Mouse (Mus musculus) liver, embryonic 12.5 days (tissue): ENCODE data around the gene Olfr1269. TPM values are rescaled to one million over a fixed set of nuclear protein-coding genes. Genes with fewer than 3 reads are reported as not detected.

Experiments used
- ATAC-seq: fragments of 200-750 bp; cut with Nextera tagmentation; 2 replicates; pipeline ENCODE4 v1.8.0; 2017; ENCODE audit warnings: moderate number of reproducible peaks, mild to moderate bottlenecking, moderate library complexity
- H3K27ac ChIP-seq: fragments of 300-500 bp; sonication (generic); 2 replicates; pipeline ENCODE4 v1.5.1; 2016; ENCODE audit warnings: mild to moderate bottlenecking
- H3K27me3 ChIP-seq: fragments of 300-500 bp; sonication (generic); replicated peaks from 2 replicates; pipeline ENCODE4 v1.6.1; 2016; ENCODE audit warnings: mild to moderate bottlenecking, moderate library complexity
- H3K36me3 ChIP-seq: fragments of 300-500 bp; sonication (generic); 2 replicates; pipeline ENCODE4 v1.6.1; 2016; ENCODE audit warnings: mild to moderate bottlenecking, moderate library complexity
- H3K4me1 ChIP-seq: fragments of 300-500 bp; sonication (generic); 2 replicates; pipeline ENCODE4 v1.6.1; 2016
- H3K4me2 ChIP-seq: fragments of 300-500 bp; sonication (generic); 2 replicates; pipeline ENCODE4 v1.6.1; 2016; ENCODE audit warnings: mild to moderate bottlenecking, moderate library complexity
- H3K4me3 ChIP-seq: fragments of 300-500 bp; sonication (generic); 2 replicates; pipeline ENCODE4 v1.5.1; 2016; ENCODE audit warnings: mild to moderate bottlenecking, moderate library complexity
- H3K9ac ChIP-seq: fragments of 300-500 bp; sonication (generic); 2 replicates; pipeline ENCODE4 v1.6.1; 2016; ENCODE audit warnings: mild to moderate bottlenecking, moderate library complexity
- H3K9me3 ChIP-seq: fragments of 300-500 bp; sonication (generic); replicated peaks from 2 replicates; pipeline ENCODE4 v1.6.1; 2016; ENCODE audit warnings: mild to moderate bottlenecking, moderate library complexity
- WGBS: fragments of 180-500 bp; shearing (Covaris S2); methylation state at CpG from one replicate; pipeline ENCODE4 v1.1.7; 2016; ENCODE audit not compliant: insufficient replicate concordance; 5-methylcytosine and 5-hydroxymethylcytosine counted together
- polyA plus RNA-seq: library from polyadenylated mRNA; unstranded; fragments of >200 nt; fragmentation: Nextera tagmentation; extraction: Ambion mirVana; gene quantifications from 2 replicates; pipeline ENCODE4 v1.2.1, GENCODE M21; 2016

The Olfr1269 gene
- polyA plus RNA-seq: not detected in 2 replicates

DNA sequence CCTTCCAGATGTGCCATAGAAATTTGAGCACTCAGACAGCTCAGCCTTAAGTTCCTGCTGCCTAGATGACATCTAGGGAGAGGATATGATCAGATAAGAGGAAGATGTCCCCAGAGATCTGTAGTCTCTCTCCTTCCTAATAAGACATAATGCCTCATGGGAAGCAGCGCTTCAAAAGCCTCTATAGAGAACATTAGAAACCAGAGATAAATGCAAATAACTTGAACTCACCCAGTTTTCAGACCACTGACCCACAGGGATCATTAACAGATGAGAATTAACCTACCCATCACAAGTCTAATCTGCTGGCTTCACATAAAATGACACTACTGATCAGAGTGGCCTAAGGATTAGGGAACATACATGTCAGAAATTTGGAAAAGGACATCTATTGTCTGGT is at the start of gene Olfr1269:
Olfr1269 (minus strand) TSS at position 101 of the 400 bp plus-strand sequence.
- no peak within 1 kb of the TSS for H3K4me2 ChIP-seq
- no peak within 1 kb of the TSS for H3K9ac ChIP-seq
- H3K4me3 ChIP-seq: no peak within 1 kb of the TSS
- no peaks in the 10 kb centered on the region for H3K36me3 ChIP-seq
- WGBS: 86% methylated on average over 1 of the region's 1 CpGs
- no peak for ATAC-seq
- H3K4me1 ChIP-seq: no peaks in the 10 kb centered on the region
- no peak within 1 kb of the TSS for H3K27ac ChIP-seq
- H3K9me3 ChIP-seq: no peaks in the 10 kb centered on the region
- no peaks in the 10 kb centered on the region for H3K27me3 ChIP-seq

DNA sequence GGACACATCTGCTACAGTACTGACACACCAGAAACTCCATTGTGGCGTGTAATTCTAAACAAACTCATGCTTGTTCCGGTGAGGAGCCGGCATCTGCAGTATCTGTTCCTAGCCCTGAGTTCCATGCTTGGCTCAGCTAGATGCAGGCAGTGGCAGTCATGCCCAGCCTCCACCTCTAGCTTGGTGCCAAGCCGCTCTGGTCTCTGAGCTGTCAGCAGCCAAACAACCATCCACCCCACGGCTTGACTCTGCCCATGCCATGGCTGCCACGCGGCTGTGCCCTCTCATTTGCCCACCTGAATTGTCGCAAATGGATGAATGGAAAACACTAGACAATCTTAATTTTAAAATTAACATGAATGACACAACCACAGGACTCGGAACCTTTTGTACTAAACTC is 32.7 kb upstream of the Olfr1269 start:
- Histone ChIP-seq H3K27me3 (no peaks in the 10 kb centered on the region), H3K9me3 (0 out of 2 replicates have a peak, but pooled peaks cover 4% of the 10 kb centered on the region), H3K27ac (no peak overlapping the region), H3K4me3 (no peak overlapping the region), H3K4me1 (no peaks in the 10 kb centered on the region), H3K4me2 (no peak overlapping the region), H3K36me3 (no peaks in the 10 kb centered on the region), H3K9ac (no peak overlapping the region)
- no peak for ATAC-seq
- WGBS: 75% methylated on average over 9 of the region's 9 CpGs

DNA sequence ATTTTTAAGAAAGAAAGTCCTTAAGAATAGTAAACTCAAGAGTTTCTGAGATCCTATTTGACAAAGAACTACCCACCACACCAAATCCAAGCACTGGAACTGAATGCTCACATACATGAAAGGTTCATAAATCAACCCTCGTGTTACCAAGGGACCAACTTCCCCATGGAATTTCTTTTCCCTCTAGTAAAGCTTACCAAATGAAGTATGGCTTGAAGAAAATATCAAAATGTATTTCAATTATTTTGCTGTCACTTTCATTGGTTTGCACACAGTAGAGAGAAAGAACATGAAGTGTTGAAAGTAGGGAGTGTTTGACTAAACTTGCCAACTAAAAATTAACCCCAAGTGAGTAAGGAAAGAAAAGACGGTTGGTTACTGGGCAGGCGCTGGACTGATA is 31.8 kb upstream of the Olfr1269 start, which contains the start of gene Olfr1270:
Olfr1270 (minus strand) TSS at position 101 of the 400 bp plus-strand sequence.
- Histone ChIP-seq H3K27ac (no peak within 1 kb of the TSS), H3K4me2 (no peak within 1 kb of the TSS), H3K36me3 (no peaks in the 10 kb centered on the region), H3K27me3 (no peaks in the 10 kb centered on the region), H3K9ac (no peak within 1 kb of the TSS), H3K4me1 (no peaks in the 10 kb centered on the region), H3K4me3 (no peak within 1 kb of the TSS), H3K9me3 (0 out of 2 replicates have a peak, but pooled peaks cover 4% of the 10 kb centered on the region)
- WGBS: 59% methylated on average over 3 of the region's 3 CpGs
- ATAC-seq: no peak

DNA sequence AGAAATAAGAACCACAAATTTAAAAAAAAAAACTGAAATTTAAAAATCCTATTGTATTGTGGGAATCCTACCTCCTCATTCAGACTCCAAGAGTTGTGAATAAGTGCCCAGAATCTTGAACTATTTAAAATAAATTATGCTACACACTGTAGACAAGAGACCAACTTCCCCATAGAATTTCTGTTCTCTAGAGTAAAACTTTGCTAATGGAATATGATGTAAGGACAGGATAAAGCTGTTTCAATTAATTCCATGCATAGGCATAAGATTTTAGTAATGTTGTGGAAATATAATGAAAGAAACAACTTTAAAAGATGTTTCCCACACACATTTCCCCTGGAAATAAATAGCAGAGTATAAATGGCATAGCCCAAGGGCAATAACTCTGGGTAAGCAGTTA is 21.0 kb upstream of the Olfr1269 start, which contains the start of gene Olfr32:
Olfr32 (minus strand) TSS at position 101 of the 400 bp plus-strand sequence.
- Histone ChIP-seq H3K4me1 (no peaks in the 10 kb centered on the region), H3K9me3 (no peaks in the 10 kb centered on the region), H3K9ac (no peak within 1 kb of the TSS), H3K27me3 (no peaks in the 10 kb centered on the region), H3K27ac (no peak within 1 kb of the TSS), H3K4me3 (no peak within 1 kb of the TSS), H3K36me3 (no peaks in the 10 kb centered on the region), H3K4me2 (no peak within 1 kb of the TSS)
- no peak for ATAC-seq

DNA sequence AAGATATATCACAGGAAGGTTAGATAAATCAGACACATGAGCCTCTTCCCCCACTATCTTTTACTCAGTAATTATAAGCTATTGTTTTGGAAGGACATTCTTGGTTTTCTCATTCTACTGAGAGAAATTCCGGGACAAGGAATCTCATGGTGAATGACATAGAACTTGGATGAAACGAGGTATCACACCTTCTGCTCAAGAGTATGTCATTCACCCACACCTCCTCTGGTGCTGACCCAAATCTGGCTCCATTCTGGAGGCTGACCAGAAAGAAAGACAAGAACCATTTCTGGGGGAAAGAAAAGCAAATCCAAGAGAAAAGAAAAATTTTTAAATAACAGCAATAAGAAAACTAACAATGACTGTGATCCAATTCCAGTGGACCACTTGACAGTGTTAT is 51.1 kb downstream of the Olfr1269 start:
- H3K27ac ChIP-seq: no peak overlapping the region
- no peaks in the 10 kb centered on the region for H3K36me3 ChIP-seq
- no peak overlapping the region for H3K9ac ChIP-seq
- no peaks in the 10 kb centered on the region for H3K27me3 ChIP-seq
- 47% methylated on average over 2 of the region's 2 CpGs for WGBS
- no peak for ATAC-seq
- H3K9me3 ChIP-seq: no peaks in the 10 kb centered on the region
- H3K4me1 ChIP-seq: no peaks in the 10 kb centered on the region
- no peak overlapping the region for H3K4me2 ChIP-seq
- H3K4me3 ChIP-seq: no peak overlapping the region

Other genes starting within 250 kb of the Olfr1269 start
- not detected in 2 replicates for gene Olfr1257, start 243.0 kb downstream of the Olfr1269 start, polyA plus RNA-seq
- gene Olfr1258, start 194.1 kb downstream of the Olfr1269 start, polyA plus RNA-seq: not detected in 2 replicates
- gene Olfr1259, start 172.7 kb downstream of the Olfr1269 start, polyA plus RNA-seq: not detected in 2 replicates
- gene Olfr1260, start 147.1 kb downstream of the Olfr1269 start, polyA plus RNA-seq: not detected in 2 replicates
- gene Olfr1261, start 130.2 kb downstream of the Olfr1269 start, polyA plus RNA-seq: not detected in 2 replicates
- not detected in 2 replicates for gene Olfr1262, start 121.3 kb downstream of the Olfr1269 start, polyA plus RNA-seq
- not detected in 2 replicates for gene Olfr1263, start 109.3 kb downstream of the Olfr1269 start, polyA plus RNA-seq
- not detected in 2 replicates for gene Olfr1264, start 95.8 kb downstream of the Olfr1269 start, polyA plus RNA-seq
- gene Olfr1265, start 86.1 kb downstream of the Olfr1269 start, polyA plus RNA-seq: not detected in 2 replicates
- not detected in 2 replicates for gene Olfr140, start 57.8 kb downstream of the Olfr1269 start, polyA plus RNA-seq
- not detected in 2 replicates for gene Olfr32, start 20.9 kb upstream of the Olfr1269 start, polyA plus RNA-seq
- not detected in 2 replicates for gene Olfr1270, start 31.7 kb upstream of the Olfr1269 start, polyA plus RNA-seq
- gene Olfr1506, start 103.1 kb upstream of the Olfr1269 start, polyA plus RNA-seq: 0.05 TPM in 1 of 2 replicates, not detected in the other
- gene Olfr142, start 136.2 kb upstream of the Olfr1269 start, polyA plus RNA-seq: not detected in 2 replicates
- gene Olfr1271, start 149.6 kb upstream of the Olfr1269 start, polyA plus RNA-seq: not detected in 2 replicates
- not detected in 2 replicates for gene Olfr1272, start 171.4 kb upstream of the Olfr1269 start, polyA plus RNA-seq
- 0.08 TPM in 1 of 2 replicates, not detected in the other for gene Gm13769, start 200.8 kb upstream of the Olfr1269 start, polyA plus RNA-seq